Mouse (Mus musculus) heart, adult 2 months (tissue): ENCODE data around the gene Cby1. TPM values are rescaled to one million over a fixed set of nuclear protein-coding genes. Genes with fewer than 3 reads are reported as not detected.

Source experiments
- DNase-seq, 2 experiments: peaks; one replicate each; pipeline ENCODE4 v3.0.0; 2021
- H3K27ac ChIP-seq: fragments of 200-600 bp; 2 replicates; pipeline ENCODE4 v1.8.1; 2022
- H3K27me3 ChIP-seq: fragments of 200-500 bp; 2 replicates; pipeline ENCODE4 v1.6.1; 2012; ENCODE audit warnings: mild to moderate bottlenecking, low read length, inconsistent platforms, mixed read lengths; ENCODE audit not compliant: control insufficient read depth, insufficient read depth
- H3K36me3 ChIP-seq: fragments of 200-500 bp; 2 replicates; pipeline ENCODE4 v1.6.1; 2012; ENCODE audit warnings: low read length, inconsistent platforms; ENCODE audit not compliant: control insufficient read depth, insufficient read depth
- H3K4me1 ChIP-seq: fragments of 200-500 bp; 2 replicates; pipeline ENCODE4 v1.6.1; 2011; ENCODE audit warnings: low read length; ENCODE audit not compliant: control insufficient read depth, insufficient read depth
- H3K4me3 ChIP-seq: fragments of 200-600 bp; 2 replicates; pipeline ENCODE4 v1.8.1; 2022
- H3K79me2 ChIP-seq: fragments of 200-500 bp; replicated peaks from 2 replicates; pipeline ENCODE4 v1.6.1; 2012; ENCODE audit warnings: mild to moderate bottlenecking, inconsistent platforms, low read length, moderate library complexity, mixed read lengths; ENCODE audit not compliant: control insufficient read depth, insufficient read depth
- H3K9ac ChIP-seq: fragments of 200-500 bp; 2 replicates; pipeline ENCODE4 v1.6.1; 2012; ENCODE audit warnings: low read depth, mild to moderate bottlenecking, control low read depth, inconsistent platforms, low read length, mixed read lengths
- CTCF ChIP-seq: fragments of 200-600 bp; IDR thresholded peaks from 2 replicates; pipeline ENCODE4 v1.8.1; 2022; ENCODE audit warnings: antibody characterized with exemption, mild to moderate bottlenecking, moderate library complexity
- EP300 ChIP-seq: fragments of 200-500 bp; IDR thresholded peaks from 2 replicates; pipeline ENCODE4 v1.6.1; 2011; ENCODE audit warnings: low read depth, low read length, control low read depth; ENCODE audit not compliant: insufficient read depth
- POLR2A ChIP-seq: fragments of 200-500 bp; IDR thresholded peaks from 2 replicates; pipeline ENCODE4 v1.6.1; 2011; ENCODE audit warnings: mild to moderate bottlenecking, low read depth, low read length, control low read depth; ENCODE audit not compliant: insufficient read depth
- WGBS: fragments of 180-500 bp; shearing (Covaris S2); methylation state at CpG from one replicate; pipeline ENCODE4 v1.1.7; 2018; 5-methylcytosine and 5-hydroxymethylcytosine counted together
- intact Hi-C: fragments of 180-260 bp; cut with DNase I; formaldehyde crosslinking; loops from one replicate; pipeline ENCODE4 v1.15.1; 2025
- polyA plus RNA-seq: library from polyadenylated mRNA; depleted of rRNA; stranded (reverse); fragments of >200 nt; gene quantifications from 2 replicates; pipeline ENCODE4 v1.2.3, GENCODE M21; 2012; rRNA removed
- total RNA-seq, 2 experiments: library from RNA; stranded (reverse); gene quantifications; 2 replicates each; pipeline ENCODE4 v1.2.3; 2021

Cby1 gene
- total and polyA plus RNA-seq, 3 experiments, result 10.1 to 19.3 (median 18.6) TPM

GRCm38 (mm10) chr15:79697558-79698187, 38.7 kb downstream of the Cby1 start:
- intact Hi-C loops, result no loop called here
- Histone ChIP-seq H3K36me3 (no peaks in the 10 kb centered on the region), H3K4me1 (peaks cover 3% of the 10 kb centered on the region), H3K79me2 (peaks cover 8% of the 10 kb centered on the region), H3K27me3 (no peaks in the 10 kb centered on the region), H3K27ac (no peak overlapping the region), H3K9ac (no peak overlapping the region), H3K4me3 (no peak overlapping the region)
- WGBS, result 82% methylated on average over 9 of the region's 9 CpGs
- TF ChIP-seq POLR2A, result no peak
- no peak for TF ChIP-seq CTCF
- TF ChIP-seq EP300, result no peak
- no peak for DNase-seq

GRCm38 (mm10) chr15:79706603-79707214, 47.7 kb downstream of the Cby1 start:
- Histone ChIP-seq H3K36me3 (no peaks in the 10 kb centered on the region), H3K9ac (no peak overlapping the region), H3K4me3 (no peak overlapping the region), H3K27me3 (no peaks in the 10 kb centered on the region), H3K4me1 (no peaks in the 10 kb centered on the region), H3K27ac (no peak overlapping the region), H3K79me2 (no peaks in the 10 kb centered on the region)
- WGBS, result 64% methylated on average over 17 of the region's 17 CpGs
- no peak for TF ChIP-seq CTCF
- no peak for TF ChIP-seq EP300
- no peak for TF ChIP-seq POLR2A
- DNase-seq, result no peak
- intact Hi-C loops, result no loop called here

- no peak for DNase-seq
- intact Hi-C loops, result no loop called here
- Histone ChIP-seq H3K4me1 (no peaks in the 10 kb centered on the region), H3K79me2 (no peaks in the 10 kb centered on the region), H3K27ac (no peak overlapping the region), H3K36me3 (no peaks in the 10 kb centered on the region), H3K4me3 (no peak overlapping the region), H3K27me3 (no peaks in the 10 kb centered on the region), H3K9ac (no peak overlapping the region)
- 94% methylated on average over 5 of the region's 5 CpGs for WGBS
- TF ChIP-seq CTCF (0 out of 2 replicates have a peak, but pooled peaks have one; percentile 5), POLR2A (no peak)
Measured at GRCm38 (mm10) chr15:79708229-79708822, 49.3 kb downstream of the Cby1 start.

- no peaks in the 10 kb centered on the region for H3K27me3 ChIP-seq
- no peaks in the 10 kb centered on the region for H3K4me1 ChIP-seq
- no peaks in the 10 kb centered on the region for H3K79me2 ChIP-seq
- H3K27ac ChIP-seq, result no peak overlapping the region
- TF ChIP-seq POLR2A, result no peak
- TF ChIP-seq EP300, result no peak
- no peak for TF ChIP-seq CTCF
- no peak overlapping the region for H3K9ac ChIP-seq
- no peak for DNase-seq
- H3K4me3 ChIP-seq, result no peak overlapping the region
- no peaks in the 10 kb centered on the region for H3K36me3 ChIP-seq
- intact Hi-C loops, result no loop called here
- WGBS, result 96% methylated on average over 7 of the region's 7 CpGs
Measured at GRCm38 (mm10) chr15:79715646-79716045, 56.6 kb downstream of the Cby1 start.

GRCm38 (mm10) chr15:79716710-79717109, 57.7 kb downstream of the Cby1 start:
- no peaks in the 10 kb centered on the region for H3K79me2 ChIP-seq
- intact Hi-C loops, result no loop called here
- H3K4me3 ChIP-seq, result no peak overlapping the region
- no peaks in the 10 kb centered on the region for H3K36me3 ChIP-seq
- no peak for DNase-seq
- 90% methylated on average over 6 of the region's 6 CpGs for WGBS
- no peaks in the 10 kb centered on the region for H3K27me3 ChIP-seq
- TF ChIP-seq CTCF, result no peak
- no peak for TF ChIP-seq POLR2A
- no peak for TF ChIP-seq EP300
- no peak overlapping the region for H3K27ac ChIP-seq
- no peaks in the 10 kb centered on the region for H3K4me1 ChIP-seq
- no peak overlapping the region for H3K9ac ChIP-seq

Other genes starting within 250 kb of the Cby1 start
- gene Csnk1e, start 203.6 kb upstream of the Cby1 start, total RNA-seq, result 10 to 100 TPM; 46.5 to 48.3 TPM
- gene Csnk1e, start 203.6 kb upstream of the Cby1 start, polyA plus RNA-seq, result 62.6 and 63.6 TPM in 2 replicates
- gene Kcnj4, start 154.0 kb upstream of the Cby1 start, total RNA-seq, result 1 to 10 TPM in 1 of 2 experiments, under 1 TPM in 1; 0.50 to 1.1 TPM
- gene Kcnj4, start 154.0 kb upstream of the Cby1 start, polyA plus RNA-seq, result 0.06 and 0.21 TPM in 2 replicates
- gene Kdelr3, start 142.8 kb upstream of the Cby1 start, total RNA-seq, result 1 to 10 TPM; 4.3 to 4.8 TPM
- 14.2 and 20.4 TPM in 2 replicates for gene Kdelr3, start 142.8 kb upstream of the Cby1 start, polyA plus RNA-seq
- 10 to 100 TPM; 77.6 to 95.1 TPM for gene Ddx17, start 112.5 kb upstream of the Cby1 start, total RNA-seq
- gene Ddx17, start 112.5 kb upstream of the Cby1 start, polyA plus RNA-seq, result 122 and 219 TPM in 2 replicates
- gene Dmc1, start 54.1 kb upstream of the Cby1 start, total RNA-seq, result not detected
- 0.12 TPM in 1 of 2 replicates, not detected in the other for gene Dmc1, start 54.1 kb upstream of the Cby1 start, polyA plus RNA-seq
- gene Fam227a, start 243 bp upstream of the Cby1 start, total RNA-seq, result under 1 TPM; 0.75 to 0.84 TPM
- gene Fam227a, start 243 bp upstream of the Cby1 start, polyA plus RNA-seq, result 1.2 and 1.4 TPM in 2 replicates
- gene Tomm22, start 11.7 kb downstream of the Cby1 start, total RNA-seq, result 100 to 1,000 TPM in 1 of 2 experiments, 10 to 100 TPM in 1; 99.8 to 109 TPM
- gene Tomm22, start 11.7 kb downstream of the Cby1 start, polyA plus RNA-seq, result 57.8 and 112 TPM in 2 replicates
- gene Josd1, start 28.7 kb downstream of the Cby1 start, total RNA-seq, result 10 to 100 TPM; 22.1 to 24.9 TPM
- gene Josd1, start 28.7 kb downstream of the Cby1 start, polyA plus RNA-seq, result 16.1 and 25.6 TPM in 2 replicates
- gene Gtpbp1, start 31.6 kb downstream of the Cby1 start, total RNA-seq, result 10 to 100 TPM; 26.9 to 30.1 TPM
- gene Gtpbp1, start 31.6 kb downstream of the Cby1 start, polyA plus RNA-seq, result 27.0 and 30.5 TPM in 2 replicates
- 10 to 100 TPM; 83.3 to 96.7 TPM for gene Sun2, start 83.3 kb downstream of the Cby1 start, total RNA-seq
- gene Sun2, start 83.3 kb downstream of the Cby1 start, polyA plus RNA-seq, result 57.9 and 69.2 TPM in 2 replicates
- gene Dnal4, start 118.7 kb downstream of the Cby1 start, total RNA-seq, result 10 to 100 TPM; 19.3 to 21.7 TPM
- gene Dnal4, start 118.7 kb downstream of the Cby1 start, polyA plus RNA-seq, result 43.0 and 46.8 TPM in 2 replicates
- gene Nptxr, start 145.6 kb downstream of the Cby1 start, total RNA-seq, result 1 to 10 TPM; 1.5 to 1.7 TPM
- gene Nptxr, start 145.6 kb downstream of the Cby1 start, polyA plus RNA-seq, result 1.3 and 1.6 TPM in 2 replicates
- under 1 TPM; 0.29 to 0.30 TPM for gene Npcd, start 175.0 kb downstream of the Cby1 start, total RNA-seq
- gene Npcd, start 175.0 kb downstream of the Cby1 start, polyA plus RNA-seq, result 0.31 TPM in 1 of 2 replicates, not detected in the other
- 10 to 100 TPM; 21.1 to 21.3 TPM for gene Cbx6, start 175.5 kb downstream of the Cby1 start, total RNA-seq
- gene Cbx6, start 175.5 kb downstream of the Cby1 start, polyA plus RNA-seq, result 22.9 and 24.1 TPM in 2 replicates
- gene Apobec3, start 232.5 kb downstream of the Cby1 start, total RNA-seq, result 1 to 10 TPM; 6.8 to 7.1 TPM
- gene Apobec3, start 232.5 kb downstream of the Cby1 start, polyA plus RNA-seq, result 13.9 and 16.3 TPM in 2 replicates